Mouse (Mus musculus): ENCODE measurements around the gene Gm1043.

Gene Gm1043

GRCm38 (mm10) chr5:37085241-37085640 is at the start of gene Gm1043:
TSS of gene Gm1043 (plus strand) at chr5:37085370.
- in situ Hi-C loops (cut with MboI; ENCODE audit: low pct_unique_long_range_greater_than_20kb in 1 of 2, low sequenced_read_pairs in 2 of 2, unreplicated experiment in 1 of 2) = no loop called here

GRCm38 (mm10) chr5:37035896-37036295 is 49.3 kb upstream of the Gm1043 start:
- in situ Hi-C loops (cut with MboI; ENCODE audit: low pct_unique_long_range_greater_than_20kb in 1 of 2, low sequenced_read_pairs in 2 of 2, unreplicated experiment in 1 of 2) = no loop called here

GRCm38 (mm10) chr5:37036884-37037283 is 48.3 kb upstream of the Gm1043 start:
- in situ Hi-C loops (cut with MboI; ENCODE audit: low pct_unique_long_range_greater_than_20kb in 1 of 2, low sequenced_read_pairs in 2 of 2, unreplicated experiment in 1 of 2) = no loop called here

GRCm38 (mm10) chr5:37039908-37040307 is 45.3 kb upstream of the Gm1043 start:
- in situ Hi-C loops (cut with MboI; ENCODE audit: low pct_unique_long_range_greater_than_20kb in 1 of 2, low sequenced_read_pairs in 2 of 2, unreplicated experiment in 1 of 2) = no loop called here

GRCm38 (mm10) chr5:37040711-37041110 is 44.5 kb upstream of the Gm1043 start:
- in situ Hi-C loops (cut with MboI; ENCODE audit: low pct_unique_long_range_greater_than_20kb in 1 of 2, low sequenced_read_pairs in 2 of 2, unreplicated experiment in 1 of 2) = no loop called here

GRCm38 (mm10) chr5:37041651-37042050 is 43.5 kb upstream of the Gm1043 start:
- in situ Hi-C loops (cut with MboI; ENCODE audit: low pct_unique_long_range_greater_than_20kb in 1 of 2, low sequenced_read_pairs in 2 of 2, unreplicated experiment in 1 of 2) = no loop called here

- in situ Hi-C loops (cut with MboI; ENCODE audit: low pct_unique_long_range_greater_than_20kb in 1 of 2, low sequenced_read_pairs in 2 of 2, unreplicated experiment in 1 of 2) = no loop called here
Measured at GRCm38 (mm10) chr5:37042934-37043333, 42.2 kb upstream of the Gm1043 start.

GRCm38 (mm10) chr5:37044793-37045192 is 40.4 kb upstream of the Gm1043 start:
- in situ Hi-C loops (cut with MboI; ENCODE audit: low pct_unique_long_range_greater_than_20kb in 1 of 2, low sequenced_read_pairs in 2 of 2, unreplicated experiment in 1 of 2) = no loop called here

- in situ Hi-C loops (cut with MboI; ENCODE audit: low pct_unique_long_range_greater_than_20kb in 1 of 2, low sequenced_read_pairs in 2 of 2, unreplicated experiment in 1 of 2) = no loop called here
Measured at GRCm38 (mm10) chr5:37045582-37045981, 39.6 kb upstream of the Gm1043 start.

- in situ Hi-C loops (cut with MboI; ENCODE audit: low pct_unique_long_range_greater_than_20kb in 1 of 2, low sequenced_read_pairs in 2 of 2, unreplicated experiment in 1 of 2) = no loop called here
Measured at GRCm38 (mm10) chr5:37046791-37047190, 38.4 kb upstream of the Gm1043 start.

- in situ Hi-C loops (cut with MboI; ENCODE audit: low pct_unique_long_range_greater_than_20kb in 1 of 2, low sequenced_read_pairs in 2 of 2, unreplicated experiment in 1 of 2) = no loop called here
Measured at GRCm38 (mm10) chr5:37047206-37047915, 37.8 kb upstream of the Gm1043 start.

- in situ Hi-C loops (cut with MboI; ENCODE audit: low pct_unique_long_range_greater_than_20kb in 1 of 2, low sequenced_read_pairs in 2 of 2, unreplicated experiment in 1 of 2) = no loop called here
Measured at GRCm38 (mm10) chr5:37047992-37048391, 37.2 kb upstream of the Gm1043 start.

- in situ Hi-C loops (cut with MboI; ENCODE audit: low pct_unique_long_range_greater_than_20kb in 1 of 2, low sequenced_read_pairs in 2 of 2, unreplicated experiment in 1 of 2) = no loop called here
Measured at GRCm38 (mm10) chr5:37049111-37049510, 36.1 kb upstream of the Gm1043 start.

- in situ Hi-C loops (cut with MboI; ENCODE audit: low pct_unique_long_range_greater_than_20kb in 1 of 2, low sequenced_read_pairs in 2 of 2, unreplicated experiment in 1 of 2) = no loop called here
Measured at GRCm38 (mm10) chr5:37050521-37051373, 34.4 kb upstream of the Gm1043 start.

- in situ Hi-C loops (cut with MboI; ENCODE audit: low pct_unique_long_range_greater_than_20kb in 1 of 2, low sequenced_read_pairs in 2 of 2, unreplicated experiment in 1 of 2) = no loop called here
Measured at GRCm38 (mm10) chr5:37051374-37052100, 33.6 kb upstream of the Gm1043 start.

- in situ Hi-C loops (cut with MboI; ENCODE audit: low pct_unique_long_range_greater_than_20kb in 1 of 2, low sequenced_read_pairs in 2 of 2, unreplicated experiment in 1 of 2) = no loop called here
Measured at GRCm38 (mm10) chr5:37052846-37053245, 32.3 kb upstream of the Gm1043 start.

- in situ Hi-C loops (cut with MboI; ENCODE audit: low pct_unique_long_range_greater_than_20kb in 1 of 2, low sequenced_read_pairs in 2 of 2, unreplicated experiment in 1 of 2) = no loop called here
Measured at GRCm38 (mm10) chr5:37055789-37056188, 29.4 kb upstream of the Gm1043 start.

GRCm38 (mm10) chr5:37056471-37056870 is 28.7 kb upstream of the Gm1043 start:
- in situ Hi-C loops (cut with MboI; ENCODE audit: low pct_unique_long_range_greater_than_20kb in 1 of 2, low sequenced_read_pairs in 2 of 2, unreplicated experiment in 1 of 2) = no loop called here

- in situ Hi-C loops (cut with MboI; ENCODE audit: low pct_unique_long_range_greater_than_20kb in 1 of 2, low sequenced_read_pairs in 2 of 2, unreplicated experiment in 1 of 2) = no loop called here
Measured at GRCm38 (mm10) chr5:37061612-37062011, 23.6 kb upstream of the Gm1043 start.

Measured in mouse embryonic stem cell (cell line).